Mouse (Mus musculus) thymus, adult 2 months (tissue): ENCODE measurements at regions not wholly inside any gene's neighbourhood (a gene's known extent, or its start where the extent isn't known, plus 50 kb on each side); places are given as distances from the start of the nearest gene placed in this dataset.

Source experiments
- DNase-seq: peaks from one replicate; pipeline ENCODE4 v3.0.0; 2021
- H3K27ac ChIP-seq: fragments of 200-500 bp; 2 replicates; pipeline ENCODE4 v1.5.1; 2012; ENCODE audit warnings: low read length, control low read depth; ENCODE audit not compliant: control insufficient read depth, insufficient read depth
- H3K27me3 ChIP-seq: fragments of 200-500 bp; 2 replicates; pipeline ENCODE4 v1.6.1; 2012; ENCODE audit warnings: mild to moderate bottlenecking, low read length, moderate library complexity, mixed read lengths; ENCODE audit not compliant: control insufficient read depth, insufficient read depth
- H3K36me3 ChIP-seq: fragments of 200-500 bp; 2 replicates; pipeline ENCODE4 v1.6.1; 2012; ENCODE audit warnings: mild to moderate bottlenecking, low read length, moderate library complexity; ENCODE audit not compliant: control insufficient read depth, insufficient read depth
- H3K4me1 ChIP-seq: fragments of 200-500 bp; replicated peaks from 2 replicates; pipeline ENCODE4 v1.6.1; 2012; ENCODE audit warnings: low read length; ENCODE audit not compliant: control insufficient read depth, insufficient read depth
- H3K4me3 ChIP-seq: fragments of 200-500 bp; 2 replicates; pipeline ENCODE4 v1.5.1; 2012; ENCODE audit warnings: mild to moderate bottlenecking, low read length, control low read depth, moderate library complexity; ENCODE audit not compliant: control insufficient read depth, insufficient read depth
- CTCF ChIP-seq: fragments of 200-500 bp; IDR thresholded peaks from 2 replicates; pipeline ENCODE4 v1.5.1; 2012; ENCODE audit warnings: mild to moderate bottlenecking, control low read depth, low read length, moderate library complexity, borderline replicate concordance; ENCODE audit not compliant: control insufficient read depth, poor library complexity, insufficient read depth; ENCODE audit errors: extremely low read depth
- POLR2A ChIP-seq: fragments of 200-500 bp; IDR thresholded peaks from 2 replicates; pipeline ENCODE4 v1.6.1; 2012; ENCODE audit warnings: mild to moderate bottlenecking, low read length, control low read depth, moderate library complexity; ENCODE audit not compliant: control insufficient read depth, poor library complexity, insufficient read depth; ENCODE audit errors: extremely low read depth
- WGBS: fragments of 180-500 bp; shearing (Covaris S2); methylation state at CpG from one replicate; pipeline ENCODE4 v1.1.7; 2018; 5-methylcytosine and 5-hydroxymethylcytosine counted together

GRCm38 (mm10) chr7:145135971-145136370, 71.9 kb downstream of the 1810010D01Rik start:
- WGBS = 80% methylated on average over 5 of the region's 5 CpGs
- Histone ChIP-seq H3K4me3 (no peak overlapping the region), H3K27me3 (no peaks in the 10 kb centered on the region), H3K36me3 (no peaks in the 10 kb centered on the region), H3K4me1 (no peaks in the 10 kb centered on the region), H3K27ac (no peak overlapping the region)
- TF ChIP-seq POLR2A (no peak), CTCF (no peak)
- no peak for DNase-seq

GRCm38 (mm10) chr7:145132506-145132905, 75.4 kb downstream of the 1810010D01Rik start:
- no peaks in the 10 kb centered on the region for H3K27me3 ChIP-seq
- H3K4me1 ChIP-seq = no peaks in the 10 kb centered on the region
- WGBS = 96% methylated on average over 5 of the region's 5 CpGs

GRCm38 (mm10) chr7:145131438-145132159, 76.3 kb downstream of the 1810010D01Rik start:
- no peaks in the 10 kb centered on the region for H3K4me1 ChIP-seq
- DNase-seq = no peak
- no peaks in the 10 kb centered on the region for H3K27me3 ChIP-seq
- TF ChIP-seq POLR2A (no peak), CTCF (no peak)
- 51% methylated on average over 8 of the region's 8 CpGs for WGBS
- no peak overlapping the region for H3K27ac ChIP-seq
- H3K36me3 ChIP-seq = no peaks in the 10 kb centered on the region
- H3K4me3 ChIP-seq = no peak overlapping the region

More at GRCm38 (mm10) chr7:145132506-145132905, 75.4 kb downstream of the 1810010D01Rik start:
- no peak overlapping the region for H3K4me3 ChIP-seq
- no peak overlapping the region for H3K27ac ChIP-seq
- DNase-seq = no peak
- TF ChIP-seq CTCF = no peak
- no peak for TF ChIP-seq POLR2A
- no peaks in the 10 kb centered on the region for H3K36me3 ChIP-seq

- Histone ChIP-seq H3K4me3 (no peak overlapping the region), H3K4me1 (no peaks in the 10 kb centered on the region), H3K27me3 (no peaks in the 10 kb centered on the region), H3K27ac (no peak overlapping the region), H3K36me3 (no peaks in the 10 kb centered on the region)
- 9% methylated on average over 4 of the region's 4 CpGs for WGBS
- no peak for DNase-seq
- TF ChIP-seq CTCF (no peak), POLR2A (no peak)
Measured at GRCm38 (mm10) chr7:145129971-145130370, 77.9 kb downstream of the 1810010D01Rik start.

- Histone ChIP-seq H3K36me3 (no peaks in the 10 kb centered on the region), H3K4me1 (no peaks in the 10 kb centered on the region), H3K27ac (no peak overlapping the region), H3K27me3 (no peaks in the 10 kb centered on the region), H3K4me3 (no peak overlapping the region)
- TF ChIP-seq POLR2A (no peak), CTCF (no peak)
- 84% methylated on average over 8 of the region's 8 CpGs for WGBS
- no peak for DNase-seq
Measured at GRCm38 (mm10) chr7:145127661-145128060, 80.3 kb downstream of the 1810010D01Rik start.

GRCm38 (mm10) chr7:145127180-145127579, 80.7 kb downstream of the 1810010D01Rik start:
- H3K27ac ChIP-seq = no peak overlapping the region
- no peaks in the 10 kb centered on the region for H3K4me1 ChIP-seq
- TF ChIP-seq POLR2A (no peak), CTCF (no peak)
- WGBS = 91% methylated on average over 4 of the region's 4 CpGs
- no peak for DNase-seq
- no peaks in the 10 kb centered on the region for H3K27me3 ChIP-seq
- no peak overlapping the region for H3K4me3 ChIP-seq
- no peaks in the 10 kb centered on the region for H3K36me3 ChIP-seq
